In the genomic region with DNA sequence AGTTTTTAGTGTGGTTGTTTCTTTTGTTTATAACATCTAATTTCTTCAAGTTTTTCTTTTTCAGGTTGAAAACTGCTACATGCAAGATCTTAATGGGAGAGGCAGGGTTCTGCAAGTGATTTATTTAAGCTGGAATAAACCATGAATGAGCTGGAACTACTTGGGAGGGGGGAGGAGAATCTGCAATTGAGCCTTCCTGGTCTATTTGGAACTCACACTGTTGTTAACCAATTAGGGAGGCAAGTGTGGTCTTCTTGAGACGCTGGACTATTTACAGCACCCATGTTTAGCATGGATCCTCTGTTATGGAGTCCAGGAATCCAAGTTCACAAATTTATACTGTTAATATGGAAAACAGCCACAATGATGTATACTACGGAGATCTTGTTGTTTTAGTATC, we compare ENCODE assay signal across 12 mouse cellular contexts. TPM values are rescaled to one million over a fixed set of nuclear protein-coding genes. Genes with fewer than 3 reads are reported as not detected.
A peak's percentile ranks its signal among the peaks of the same experiment; 100 is the strongest.
DNase-seq lines count a peak whose midpoint lies in the region; ATAC-seq and TF ChIP-seq lines count a peak whose summit lies in the region.
"Had no signal": no experiment of that assay in that cellular context is flagged by ENCODE, and none has a peak within 500 bp of the region (broad histone marks: within the 10 kb centered on the region; RNA-seq: fewer than 3 reads in every experiment).

No protein-coding gene starts in this region.

- WGBS in intestine, embryonic 14.5 days, result 54% methylated on average over 2 of the region's 2 CpGs
- WGBS in intestine, postnatal 0 days, result 67% methylated on average over 2 of the region's 2 CpGs
- WGBS in hindbrain, embryonic 16.5 days, result 49% methylated on average over 2 of the region's 2 CpGs
- 63% methylated on average over 2 of the region's 2 CpGs for WGBS in midbrain, postnatal 0 days

- intact Hi-C loops in gastrocnemius, postnatal 14 days (cut with DNase I; ENCODE audit: low total_unique reads), result no loop called here

- no peaks in the 10 kb centered on the region for H3K9me3 ChIP-seq in intestine, embryonic 14.5 days (ENCODE audit: control insufficient read depth, low read length)
- no peaks in the 10 kb centered on the region for H3K9me3 ChIP-seq in intestine, postnatal 0 days (ENCODE audit: control insufficient read depth)
- H3K9me3 ChIP-seq in hindbrain, embryonic 16.5 days (ENCODE audit: control insufficient read depth, low read length), result no peaks in the 10 kb centered on the region
- H3K9me3 ChIP-seq in midbrain, postnatal 0 days (ENCODE audit: low read length), result no peaks in the 10 kb centered on the region
- H3K9me3 ChIP-seq: liver, embryonic 13.5 days had no signal

- ATAC-seq in intestine, embryonic 14.5 days (replicated peaks; ENCODE audit: low FRiP score, low TSS enrichment, low read depth), result no peak
- ATAC-seq in intestine, postnatal 0 days, result no peak
- no peak for ATAC-seq in hindbrain, embryonic 16.5 days
- ATAC-seq in midbrain, postnatal 0 days (ENCODE audit: low FRiP score), result no peak
- no peak for ATAC-seq in CD4-positive, CD25-positive, alpha-beta regulatory T cell, adult 4 months

- TF ChIP-seq POLR2A in embryonic fibroblast, embryonic 13.5 days (IDR thresholded peaks at IDR 0.05; ENCODE audit: low read depth, low read length), result no peak

- H3K4me3 ChIP-seq in intestine, embryonic 14.5 days (ENCODE audit: low read depth, low read length), result peak overlapping the region; percentile 76; the same call in 1 of the 2 replicates
- no peak overlapping the region for H3K4me3 ChIP-seq in intestine, postnatal 0 days (ENCODE audit: low read depth, low read length)
- peak overlapping the region; percentile 77 for H3K4me3 ChIP-seq in embryonic fibroblast, embryonic 13.5 days (ENCODE audit: insufficient read depth, low read length)
- H3K4me3 ChIP-seq in hindbrain, embryonic 16.5 days (ENCODE audit: low read length), result peak overlapping the region; percentile 86
- peak overlapping the region; percentile 88 for H3K4me3 ChIP-seq in midbrain, postnatal 0 days (ENCODE audit: low read depth, low read length)

- H3K9ac ChIP-seq in intestine, embryonic 14.5 days (ENCODE audit: low read length), result no peak overlapping the region
- H3K9ac ChIP-seq in intestine, postnatal 0 days (ENCODE audit: low read depth, low read length), result no peak overlapping the region
- 0 out of 2 replicates have a peak overlapping the region, but pooled peaks have one; percentile 87 for H3K9ac ChIP-seq in hindbrain, embryonic 16.5 days (ENCODE audit: low read depth, low read length)
- no peak overlapping the region for H3K9ac ChIP-seq in midbrain, postnatal 0 days (replicated peaks; ENCODE audit: low read length, poor library complexity, severe bottlenecking)
- H3K9ac ChIP-seq: liver, embryonic 13.5 days had no signal

- H3K27me3 ChIP-seq in intestine, embryonic 14.5 days (replicated peaks; ENCODE audit: control insufficient read depth, insufficient read depth, low read length), result no peaks in the 10 kb centered on the region
- peaks cover 4% of the 10 kb centered on the region; the same call in 1 of the 2 replicates for H3K27me3 ChIP-seq in intestine, postnatal 0 days (replicated peaks; ENCODE audit: control insufficient read depth, insufficient read depth, low read length)
- H3K27me3 ChIP-seq in hindbrain, embryonic 16.5 days (replicated peaks; ENCODE audit: control insufficient read depth, insufficient read depth, low read length), result peaks cover 4% of the 10 kb centered on the region; the same call in 1 of the 2 replicates
- no peaks in the 10 kb centered on the region for H3K27me3 ChIP-seq in midbrain, postnatal 0 days (ENCODE audit: insufficient read depth, low read length)

- H3K4me2 ChIP-seq in intestine, embryonic 14.5 days (ENCODE audit: low read length), result peak overlapping the region; percentile 66
- no peak overlapping the region for H3K4me2 ChIP-seq in intestine, postnatal 0 days (replicated peaks; ENCODE audit: low read depth)
- H3K4me2 ChIP-seq in hindbrain, embryonic 16.5 days (ENCODE audit: low read length), result peak overlapping the region; percentile 82
- peak overlapping the region; percentile 94 for H3K4me2 ChIP-seq in midbrain, postnatal 0 days (ENCODE audit: low read depth, low read length, poor library complexity, severe bottlenecking)
- H3K4me2 ChIP-seq: liver, embryonic 13.5 days had no signal

- TF ChIP-seq CTCF in intestine, postnatal 0 days (IDR thresholded peaks at IDR 0.05; ENCODE audit: low read depth), result no peak
- no peak for TF ChIP-seq CTCF in embryonic fibroblast, embryonic 13.5 days (IDR thresholded peaks at IDR 0.05; ENCODE audit: borderline replicate concordance, insufficient read depth, low read length)
- TF ChIP-seq CTCF in midbrain, postnatal 0 days (IDR thresholded peaks at IDR 0.05), result no peak

- H3K4me1 ChIP-seq in intestine, embryonic 14.5 days (replicated peaks; ENCODE audit: control insufficient read depth, insufficient read depth, low read length), result peaks cover 54% of the 10 kb centered on the region
- no peaks in the 10 kb centered on the region for H3K4me1 ChIP-seq in intestine, postnatal 0 days (replicated peaks; ENCODE audit: control insufficient read depth, insufficient read depth, low read length)
- peaks cover 31% of the 10 kb centered on the region for H3K4me1 ChIP-seq in embryonic fibroblast, embryonic 13.5 days (ENCODE audit: control insufficient read depth, insufficient read depth, low read length)
- H3K4me1 ChIP-seq in hindbrain, embryonic 16.5 days (ENCODE audit: control insufficient read depth, insufficient read depth, low read depth, low read length), result peaks cover 40% of the 10 kb centered on the region
- H3K4me1 ChIP-seq in midbrain, postnatal 0 days (ENCODE audit: insufficient read depth, low read length), result peaks cover 17% of the 10 kb centered on the region
- H3K4me1 ChIP-seq: liver, embryonic 13.5 days had no signal

- no peak overlapping the region; the same call in 1 of the 2 replicates for H3K27ac ChIP-seq in intestine, embryonic 14.5 days (ENCODE audit: low read depth)
- H3K27ac ChIP-seq in intestine, postnatal 0 days (ENCODE audit: low read depth, low read length), result no peak overlapping the region
- peak overlapping the region; percentile 57; the same call in 1 of the 2 replicates for H3K27ac ChIP-seq in embryonic fibroblast, embryonic 13.5 days (ENCODE audit: insufficient read depth, low read length)
- no peak overlapping the region for H3K27ac ChIP-seq in hindbrain, embryonic 16.5 days (ENCODE audit: low read depth, low read length)
- no peak overlapping the region for H3K27ac ChIP-seq in midbrain, postnatal 0 days (ENCODE audit: low read depth, low read length)
- H3K27ac ChIP-seq: liver, embryonic 13.5 days had no signal

- no peak for DNase-seq in intestine, embryonic 14.5 days (ENCODE audit: low spot score)
- DNase-seq in midbrain, postnatal 0 days (ENCODE audit: low spot score), result no peak
- DNase-seq in right cerebral cortex, postnatal 25 days, result no peak
- no peak for DNase-seq in gastrocnemius, postnatal 14 days
- DNase-seq: cerebellum, adult 8-10 months; kidney, postnatal 25 days; liver, embryonic 13.5 days; thymus, postnatal 4 days had no signal

- H3K36me3 ChIP-seq in intestine, embryonic 14.5 days (ENCODE audit: control insufficient read depth, insufficient read depth, low read length), result peaks cover 8% of the 10 kb centered on the region
- no peaks in the 10 kb centered on the region for H3K36me3 ChIP-seq in intestine, postnatal 0 days (ENCODE audit: control insufficient read depth, insufficient read depth)
- H3K36me3 ChIP-seq in hindbrain, embryonic 16.5 days (ENCODE audit: control insufficient read depth, insufficient read depth, low read length), result peaks cover 16% of the 10 kb centered on the region
- H3K36me3 ChIP-seq in midbrain, postnatal 0 days (ENCODE audit: insufficient read depth, low read length), result peaks cover 5% of the 10 kb centered on the region; the same call in 1 of the 2 replicates
- H3K36me3 ChIP-seq: liver, embryonic 13.5 days had no signal

RNA-seq across cellular contexts. Expression of gene Sertad4, which starts 2.1 kb away (rescaled TPM):
- 20.2 and 20.7 TPM in 2 replicates for polyA plus RNA-seq in intestine, embryonic 14.5 days (2014; fragmentation: Nextera tagmentation; extraction: Ambion mirVana)
- 3.4 and 3.5 TPM in 2 replicates for polyA plus RNA-seq in intestine, postnatal 0 days (2015; fragmentation: Nextera tagmentation; extraction: Ambion mirVana)
- 43.6 and 59.4 TPM in 2 replicates for polyA plus RNA-seq in embryonic fibroblast, embryonic 13.5 days (2011; ENCODE audit: insufficient read length, low read depth, missing spikeins)
- polyA plus RNA-seq in hindbrain, embryonic 16.5 days (2015; fragmentation: Nextera tagmentation; extraction: Ambion mirVana), result 8.5 and 18.5 TPM in 2 replicates
- 9.2 and 10.9 TPM in 2 replicates for total RNA-seq in midbrain, postnatal 0 days (2014; rRNA removed)
- polyA plus RNA-seq in midbrain, postnatal 0 days (2015; fragmentation: Nextera tagmentation; extraction: Ambion mirVana), result 18.6 and 19.8 TPM in 2 replicates
- polyA plus RNA-seq in CD4-positive, CD25-positive, alpha-beta regulatory T cell, adult 4 months (2017; shearing (Covaris generic)), result not detected
- 1 to 10 TPM; 4.0 to 7.7 TPM for total RNA-seq in gastrocnemius, postnatal 14 days (2021)
